Mouse (Mus musculus) bone marrow macrophage, adult 2 months (primary cell): ENCODE results near the gene Dcdc2a.

Experiments used
- CTCF ChIP-seq: IDR thresholded peaks from 2 replicates; pipeline ENCODE4 v1.5.1; 2012; ENCODE audit warnings: low read depth, mild to moderate bottlenecking, low read length, moderate library complexity
- POLR2A ChIP-seq: IDR thresholded peaks from 2 replicates; pipeline ENCODE4 v1.6.1; 2012; ENCODE audit warnings: mild to moderate bottlenecking, low read depth, low read length, borderline replicate concordance

- no peak for TF ChIP-seq POLR2A
- no peak for TF ChIP-seq CTCF
Measured at GRCm38 (mm10) chr13:25127806-25128205, 72.0 kb downstream of the Dcdc2a start.
